Mouse (Mus musculus): ENCODE measurements around the gene Rbbp6. TPM values are rescaled to one million over a fixed set of nuclear protein-coding genes. Genes with fewer than 3 reads are reported as not detected.

The Rbbp6 gene
- polyA plus RNA-seq, 1 experiment = 54.5 TPM

GRCm38 (mm10) chr7:123007743-123008142, 42.3 kb downstream of the Rbbp6 start:
- Histone ChIP-seq H3K27ac (ENCODE audit: insufficient read depth, low read length) (no peak overlapping the region), H3K27me3 (ENCODE audit: control insufficient read depth, insufficient read depth, low read length) (no peaks in the 10 kb centered on the region), H3K4me3 (replicated peaks; ENCODE audit: insufficient read depth, low read depth, low read length) (no peak overlapping the region), H3K4me1 (ENCODE audit: control insufficient read depth, insufficient read depth, low read length) (no peaks in the 10 kb centered on the region)
- no peak for DNase-seq
- TF ChIP-seq POLR2A (IDR thresholded peaks at IDR 0.05; ENCODE audit: borderline replicate concordance, insufficient read depth, low read length) (no peak), CTCF (IDR thresholded peaks at IDR 0.05; ENCODE audit: borderline replicate concordance, insufficient read depth, low read depth, low read length) (no peak)
- WGBS = 79% methylated on average over 4 of the region's 4 CpGs

DNA sequence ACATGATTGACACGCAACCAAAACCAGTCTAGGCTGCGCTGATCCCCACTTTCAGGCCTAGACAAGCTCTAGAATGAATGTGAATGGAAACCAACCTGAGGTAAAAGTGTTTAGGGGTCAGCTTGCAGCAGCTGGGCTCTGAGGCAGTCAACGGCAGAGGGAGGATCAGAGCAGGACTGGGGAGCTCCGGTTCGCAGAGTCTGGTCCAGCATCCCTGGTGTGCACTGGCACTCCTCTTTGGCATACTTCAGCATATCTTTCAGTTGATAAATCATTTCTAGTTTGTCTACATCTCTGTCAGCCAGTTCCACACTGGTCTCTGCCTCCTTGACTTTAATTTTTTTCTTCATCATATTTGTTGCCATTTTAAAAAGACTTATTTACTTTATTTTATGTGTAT, 48.0 kb downstream of the Rbbp6 start:
- WGBS = 36% methylated on average over 5 of the region's 5 CpGs
- no peak overlapping the region for H3K4me3 ChIP-seq (replicated peaks; ENCODE audit: insufficient read depth, low read depth, low read length)
- no peak for TF ChIP-seq POLR2A (IDR thresholded peaks at IDR 0.05; ENCODE audit: borderline replicate concordance, insufficient read depth, low read length)
- H3K27ac ChIP-seq (ENCODE audit: insufficient read depth, low read length) = no peak overlapping the region
- 0 out of 2 replicates have a peak, but pooled peaks cover 6% of the 10 kb centered on the region for H3K4me1 ChIP-seq (ENCODE audit: control insufficient read depth, insufficient read depth, low read length)
- peak; percentile 42 to 50 for DNase-seq
- H3K27me3 ChIP-seq (ENCODE audit: control insufficient read depth, insufficient read depth, low read length) = no peaks in the 10 kb centered on the region; the same call in 1 of the 2 replicates

DNA sequence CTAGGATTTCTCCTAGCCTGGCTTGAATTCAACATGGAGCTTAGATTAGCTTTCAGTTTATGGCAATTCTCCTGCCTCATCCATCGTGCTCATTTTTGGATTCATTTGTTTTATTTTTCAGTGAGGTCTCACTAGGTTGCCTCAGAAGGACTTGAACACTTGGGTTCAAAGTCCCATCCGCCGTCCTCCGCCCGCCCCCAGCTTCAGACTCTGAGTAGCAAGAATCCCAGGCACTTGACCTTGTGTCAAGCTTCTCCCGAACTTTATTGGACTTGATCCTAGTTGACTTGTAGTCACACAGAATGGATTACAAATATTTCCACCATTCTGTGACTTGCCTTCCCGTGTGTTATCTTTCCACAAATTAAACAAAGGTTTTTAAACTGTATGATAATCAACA, 49.2 kb downstream of the Rbbp6 start:
- no peak for DNase-seq
- H3K27ac ChIP-seq (ENCODE audit: insufficient read depth, low read length) = no peak overlapping the region
- TF ChIP-seq POLR2A (IDR thresholded peaks at IDR 0.05; ENCODE audit: borderline replicate concordance, insufficient read depth, low read length) (no peak), CTCF (IDR thresholded peaks at IDR 0.05; ENCODE audit: borderline replicate concordance, insufficient read depth, low read depth, low read length) (no peak)
- H3K4me3 ChIP-seq (replicated peaks; ENCODE audit: insufficient read depth, low read depth, low read length) = no peak overlapping the region
- no peaks in the 10 kb centered on the region; the same call in 1 of the 2 replicates for H3K27me3 ChIP-seq (ENCODE audit: control insufficient read depth, insufficient read depth, low read length)
- 78% methylated on average over 7 of the region's 7 CpGs for WGBS
- 0 out of 2 replicates have a peak, but pooled peaks cover 6% of the 10 kb centered on the region for H3K4me1 ChIP-seq (ENCODE audit: control insufficient read depth, insufficient read depth, low read length)

DNA sequence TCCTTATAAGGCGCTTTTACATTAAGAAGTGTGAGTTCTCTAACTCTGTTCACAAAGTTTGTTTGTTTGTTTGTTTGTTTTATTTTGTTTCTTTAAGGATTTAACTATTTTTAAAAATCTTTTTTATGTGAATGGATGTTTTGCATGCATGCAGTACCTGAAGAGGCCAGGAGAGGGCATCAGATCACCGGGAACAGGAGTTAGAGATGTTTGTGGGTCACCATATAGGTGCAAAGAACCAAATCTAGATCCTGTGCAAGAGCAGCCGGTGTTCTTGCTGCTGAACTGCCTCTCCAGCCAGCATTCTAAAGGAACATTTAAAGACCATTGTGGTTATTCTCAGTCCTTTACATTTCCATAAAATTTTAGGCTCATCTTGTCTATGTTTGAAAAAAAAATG, 52.1 kb downstream of the Rbbp6 start:
- WGBS = 34% methylated on average over 3 of the region's 3 CpGs
- TF ChIP-seq CTCF (IDR thresholded peaks at IDR 0.05; ENCODE audit: borderline replicate concordance, insufficient read depth, low read depth, low read length) = peak; percentile 58
- TF ChIP-seq POLR2A (IDR thresholded peaks at IDR 0.05; ENCODE audit: borderline replicate concordance, insufficient read depth, low read length) = no peak
- H3K4me1 ChIP-seq (ENCODE audit: control insufficient read depth, insufficient read depth, low read length) = 0 out of 2 replicates have a peak, but pooled peaks cover 6% of the 10 kb centered on the region
- H3K27ac ChIP-seq (ENCODE audit: insufficient read depth, low read length) = no peak overlapping the region
- H3K27me3 ChIP-seq (ENCODE audit: control insufficient read depth, insufficient read depth, low read length) = no peaks in the 10 kb centered on the region; the same call in 1 of the 2 replicates
- H3K4me3 ChIP-seq (replicated peaks; ENCODE audit: insufficient read depth, low read depth, low read length) = no peak overlapping the region
- DNase-seq = peak in 1 of 2 experiments; percentile 31

- Histone ChIP-seq H3K4me1 (ENCODE audit: control insufficient read depth, insufficient read depth, low read length) (no peaks in the 10 kb centered on the region), H3K4me3 (replicated peaks; ENCODE audit: insufficient read depth, low read depth, low read length) (no peak overlapping the region), H3K27ac (ENCODE audit: insufficient read depth, low read length) (no peak overlapping the region), H3K27me3 (ENCODE audit: control insufficient read depth, insufficient read depth, low read length) (no peaks in the 10 kb centered on the region)
- 48% methylated on average over 9 of the region's 9 CpGs for WGBS
- TF ChIP-seq POLR2A (IDR thresholded peaks at IDR 0.05; ENCODE audit: borderline replicate concordance, insufficient read depth, low read length) (no peak), CTCF (IDR thresholded peaks at IDR 0.05; ENCODE audit: borderline replicate concordance, insufficient read depth, low read depth, low read length) (no peak)
- DNase-seq = no peak
Measured at GRCm38 (mm10) chr7:123025123-123025522, 59.6 kb downstream of the Rbbp6 start.

GRCm38 (mm10) chr7:123030295-123030694, 64.8 kb downstream of the Rbbp6 start:
- TF ChIP-seq CTCF (IDR thresholded peaks at IDR 0.05; ENCODE audit: borderline replicate concordance, insufficient read depth, low read depth, low read length) = no peak
- 13% methylated on average over 13 of the region's 13 CpGs for WGBS
- Histone ChIP-seq H3K4me3 (replicated peaks; ENCODE audit: insufficient read depth, low read depth, low read length) (peak overlapping the region; percentile 69), H3K27me3 (ENCODE audit: control insufficient read depth, insufficient read depth, low read length) (no peaks in the 10 kb centered on the region), H3K27ac (ENCODE audit: insufficient read depth, low read length) (no peak overlapping the region), H3K4me1 (ENCODE audit: control insufficient read depth, insufficient read depth, low read length) (peaks cover 4% of the 10 kb centered on the region; the same call in 1 of the 2 replicates)
- no peak for DNase-seq

GRCm38 (mm10) chr7:123030709-123031181, 65.3 kb downstream of the Rbbp6 start:
- DNase-seq = peak; percentile 59 to 65
- H3K27ac ChIP-seq (ENCODE audit: insufficient read depth, low read length) = no peak overlapping the region
- WGBS = under 1% methylated on average over 21 of the region's 21 CpGs
- no peak for TF ChIP-seq POLR2A (IDR thresholded peaks at IDR 0.05; ENCODE audit: borderline replicate concordance, insufficient read depth, low read length)
- no peak for TF ChIP-seq CTCF (IDR thresholded peaks at IDR 0.05; ENCODE audit: borderline replicate concordance, insufficient read depth, low read depth, low read length)
- peak overlapping the region; percentile 69 for H3K4me3 ChIP-seq (replicated peaks; ENCODE audit: insufficient read depth, low read depth, low read length)
- H3K27me3 ChIP-seq (ENCODE audit: control insufficient read depth, insufficient read depth, low read length) = no peaks in the 10 kb centered on the region
- H3K4me1 ChIP-seq (ENCODE audit: control insufficient read depth, insufficient read depth, low read length) = peaks cover 4% of the 10 kb centered on the region; the same call in 1 of the 2 replicates

DNA sequence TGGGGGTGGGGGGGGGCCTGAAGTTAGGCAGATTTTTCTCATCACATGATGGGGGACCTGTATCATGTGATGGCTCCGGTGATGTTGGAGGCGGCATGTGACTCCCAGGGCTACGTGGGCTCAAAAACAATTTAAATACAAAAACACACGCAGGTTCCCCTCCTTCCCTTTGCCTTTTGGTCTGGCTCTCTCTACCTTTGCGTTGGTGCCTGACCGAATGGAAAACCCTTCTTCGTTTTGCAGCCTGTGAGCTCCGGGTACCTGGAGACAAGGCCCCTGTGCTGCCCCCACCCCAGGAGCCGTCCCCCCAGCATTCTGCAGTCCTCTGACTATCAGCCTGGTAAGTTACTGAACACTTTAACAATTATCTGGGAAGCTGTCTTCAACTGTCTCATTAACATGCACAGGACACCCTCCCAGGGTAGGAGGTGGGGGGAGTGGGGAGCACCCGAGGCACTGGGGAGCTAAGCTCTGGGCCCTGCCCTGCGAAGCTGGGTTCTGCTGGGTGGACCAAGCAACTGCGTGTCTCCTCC, 65.8 kb downstream of the Rbbp6 start:
- DNase-seq = peak; percentile 36 to 51
- TF ChIP-seq POLR2A (IDR thresholded peaks at IDR 0.05; ENCODE audit: borderline replicate concordance, insufficient read depth, low read length) (no peak), CTCF (IDR thresholded peaks at IDR 0.05; ENCODE audit: borderline replicate concordance, insufficient read depth, low read depth, low read length) (no peak)
- Histone ChIP-seq H3K4me1 (ENCODE audit: control insufficient read depth, insufficient read depth, low read length) (peaks cover 4% of the 10 kb centered on the region; the same call in 1 of the 2 replicates), H3K4me3 (replicated peaks; ENCODE audit: insufficient read depth, low read depth, low read length) (peak overlapping the region; percentile 69), H3K27ac (ENCODE audit: insufficient read depth, low read length) (no peak overlapping the region), H3K27me3 (ENCODE audit: control insufficient read depth, insufficient read depth, low read length) (no peaks in the 10 kb centered on the region)
- WGBS = 4% methylated on average over 12 of the region's 12 CpGs

Measured in cerebellum, adult 2 months (tissue).